Mouse (Mus musculus) cerebellum, adult 11-12 months (tissue): ENCODE data around the gene Scamp4.
A peak's percentile ranks its signal among the peaks of the same experiment; 100 is the strongest.

Experiments used
- DNase-seq: peaks from one replicate; pipeline ENCODE4 v3.0.0; 2022

The Scamp4 gene

DNA sequence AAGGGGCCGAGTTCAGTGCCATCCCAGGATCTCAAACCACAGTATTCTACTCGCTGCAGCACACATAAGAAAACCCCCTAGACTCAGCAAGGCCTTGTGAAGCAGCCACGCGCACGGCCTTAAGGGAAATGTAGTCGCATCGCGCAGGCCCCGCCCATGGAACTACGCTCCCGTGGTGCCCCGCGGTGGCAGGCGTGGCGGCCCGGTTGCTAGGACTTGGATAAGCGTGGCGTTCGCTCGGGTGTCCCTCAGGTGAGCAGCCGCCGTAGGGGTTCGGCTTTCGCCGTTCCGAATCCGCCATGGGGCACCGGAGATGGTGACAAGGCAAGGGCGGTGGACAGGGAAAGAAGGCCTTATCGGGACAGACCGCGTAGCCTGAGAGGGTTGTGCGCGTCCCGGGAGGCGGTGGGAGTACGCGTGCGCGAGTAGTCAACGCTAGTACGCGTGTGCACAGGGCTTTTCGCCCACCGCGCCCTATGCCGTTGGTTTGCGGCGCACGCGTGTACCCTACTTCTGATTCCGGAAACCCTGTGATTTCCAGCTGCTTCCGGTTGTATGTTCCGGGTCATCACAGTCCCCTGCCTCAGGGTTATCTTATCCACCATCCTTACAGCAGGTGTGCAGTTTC is at the start of gene Scamp4, which contains the start of gene Adat3:
Scamp4 (plus strand) TSS at position 175 of the 628 bp plus-strand sequence.
Adat3 (plus strand) TSS at position 183 of the 628 bp plus-strand sequence.
- DNase-seq, result peak; percentile 92

DNA sequence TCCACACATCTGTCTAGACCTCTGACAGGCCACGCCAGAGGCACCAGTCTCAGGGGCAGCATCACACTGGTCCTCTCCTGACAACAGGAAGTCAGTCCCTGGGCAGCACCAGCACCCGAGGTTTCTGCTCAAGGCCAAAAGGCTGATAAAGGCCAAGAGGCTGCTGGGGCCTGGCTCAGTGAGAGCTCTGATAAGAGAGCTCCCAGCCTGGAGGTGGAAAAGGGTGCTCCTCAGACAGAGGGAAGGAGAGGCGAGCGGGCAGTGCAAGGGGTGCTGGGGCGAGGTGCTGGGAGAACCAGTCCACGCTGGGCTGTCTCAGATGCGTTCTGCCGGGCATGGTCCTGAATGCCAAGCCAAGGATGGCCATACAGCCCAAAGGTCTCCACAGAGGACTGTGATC is 49.1 kb upstream of the Scamp4 start:
- no peak for DNase-seq

DNA sequence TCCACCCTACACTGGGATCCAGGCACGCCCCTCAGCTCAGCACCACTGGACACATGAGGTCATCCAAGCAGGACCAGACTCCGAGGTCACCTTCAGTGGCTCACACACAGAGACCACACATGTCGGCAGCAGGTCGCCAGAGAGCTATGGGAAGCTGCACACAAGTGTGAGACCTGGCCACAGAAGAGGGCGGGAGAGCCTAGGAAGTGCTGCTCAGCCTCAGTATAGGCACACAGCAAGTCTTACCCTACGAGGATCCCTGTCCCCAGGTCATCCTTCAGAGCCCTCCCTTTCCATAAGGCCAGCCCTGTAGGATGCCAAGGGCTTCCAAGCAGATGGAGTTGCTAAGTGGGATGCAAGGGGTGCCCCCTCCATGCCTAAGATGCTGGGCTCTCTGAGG is 48.7 kb upstream of the Scamp4 start:
- DNase-seq, result no peak

DNA sequence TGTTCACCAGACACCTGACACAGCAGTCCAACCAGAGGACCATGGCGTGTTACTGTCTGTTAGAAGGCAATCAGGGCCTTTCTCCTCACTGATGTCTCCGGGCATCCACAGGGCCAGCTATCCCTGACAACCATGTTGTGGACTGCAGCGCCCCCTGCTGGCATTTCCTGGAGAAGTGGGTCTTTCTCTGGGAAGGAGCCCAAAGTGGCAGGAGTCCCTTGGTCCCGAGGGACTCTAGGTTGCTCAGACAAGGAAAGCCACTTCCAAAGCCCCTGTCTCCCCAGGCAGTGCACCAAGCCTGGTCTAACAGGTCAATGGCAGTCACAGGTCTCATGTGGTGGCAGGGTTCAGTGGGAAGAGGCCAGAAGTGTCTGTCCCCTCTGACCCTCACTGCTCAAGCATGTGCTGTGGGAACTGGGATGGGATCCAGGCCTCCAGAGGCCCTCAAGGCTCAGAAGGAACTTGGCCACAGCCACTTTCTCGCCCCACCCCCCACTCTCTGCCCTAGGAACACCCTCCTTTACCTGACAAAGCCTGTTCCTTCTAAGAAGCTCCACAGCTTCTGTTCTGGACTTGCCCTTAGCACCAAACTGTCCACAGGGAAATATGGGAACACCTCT is 45.2 kb upstream of the Scamp4 start:
- DNase-seq, result peak; percentile 72

DNA sequence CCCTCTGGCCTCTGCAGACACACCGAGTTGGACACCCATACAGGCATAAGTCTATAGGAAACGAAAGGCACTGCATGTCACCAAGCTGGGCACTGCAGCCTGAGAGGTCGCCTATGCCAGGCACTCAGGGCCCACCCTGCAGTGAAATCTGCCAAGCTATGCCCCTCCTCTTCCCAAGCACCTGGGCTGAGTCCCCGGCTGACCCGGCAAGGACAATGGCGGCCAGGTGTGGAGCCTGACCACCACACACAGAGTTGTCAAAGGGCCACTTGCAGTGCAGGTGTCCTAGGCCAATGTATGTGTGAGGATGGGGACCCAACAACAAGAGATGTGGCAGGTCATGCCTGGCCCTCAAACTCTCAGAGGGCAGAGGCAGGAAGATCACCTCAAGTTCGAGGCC is 43.2 kb upstream of the Scamp4 start:
- peak; percentile 51 for DNase-seq

DNA sequence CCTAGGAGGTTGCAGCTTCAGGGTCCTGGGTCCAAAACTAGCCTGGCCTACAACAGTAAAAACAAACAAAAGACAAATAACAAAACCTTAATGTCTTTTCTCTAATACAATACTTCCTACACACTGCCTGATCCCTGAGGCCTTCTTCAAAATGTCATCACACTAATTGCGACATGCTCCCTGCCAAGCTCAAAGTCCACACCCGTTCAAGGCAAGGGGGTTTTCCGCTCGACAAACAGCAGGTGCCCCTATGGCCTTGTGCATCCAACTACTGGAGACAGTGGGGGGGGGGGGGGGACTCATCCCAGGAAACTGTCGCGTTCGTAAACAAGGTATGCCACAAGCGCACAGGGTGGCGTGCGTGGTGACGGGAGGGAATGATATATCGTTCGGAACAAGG is 42.1 kb upstream of the Scamp4 start:
- DNase-seq, result no peak

DNA sequence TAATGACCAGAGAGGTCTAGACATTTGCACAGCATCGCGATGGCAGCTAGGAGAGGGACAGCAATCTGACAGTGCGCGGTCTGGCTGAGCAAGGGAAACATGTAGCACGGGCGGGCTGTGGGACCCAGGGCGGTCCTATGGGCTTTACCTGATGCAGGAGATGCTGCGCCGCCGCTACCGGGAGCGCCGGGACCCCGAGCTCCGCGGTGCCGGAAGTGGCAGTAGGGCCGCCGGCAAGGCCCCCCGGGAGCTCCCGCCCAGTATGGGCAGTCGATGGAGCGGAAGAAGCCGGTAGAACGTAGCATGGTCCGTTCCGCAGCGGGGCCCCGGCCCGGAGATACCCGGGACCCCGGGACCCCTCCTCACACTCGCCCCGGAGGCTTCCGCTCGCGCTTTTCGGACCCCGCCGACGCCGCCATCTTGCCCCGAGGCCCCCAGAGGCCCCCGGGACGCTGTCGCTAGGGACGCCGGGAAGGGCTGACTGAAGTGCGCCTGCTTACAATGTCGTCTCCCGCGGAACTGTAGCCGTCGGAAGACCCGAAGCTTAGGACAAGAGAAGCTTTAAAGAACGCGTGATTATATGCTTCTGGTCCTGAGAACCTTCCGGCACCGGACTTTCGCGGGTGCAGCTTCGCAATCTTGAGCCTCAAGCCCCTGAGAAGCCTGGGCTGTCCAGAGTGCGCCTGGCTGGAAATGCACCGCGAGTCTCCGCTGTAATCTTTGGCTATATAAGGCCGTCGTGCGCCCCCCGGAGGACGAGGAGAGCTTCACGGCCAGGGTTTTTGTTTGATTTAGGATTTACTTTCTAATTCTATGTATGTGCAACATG is 41.3 kb upstream of the Scamp4 start, which contains the start of gene Rexo1:
Rexo1 (minus strand) TSS at position 445 of the 829 bp plus-strand sequence.
- peak; percentile 89 for DNase-seq

DNA sequence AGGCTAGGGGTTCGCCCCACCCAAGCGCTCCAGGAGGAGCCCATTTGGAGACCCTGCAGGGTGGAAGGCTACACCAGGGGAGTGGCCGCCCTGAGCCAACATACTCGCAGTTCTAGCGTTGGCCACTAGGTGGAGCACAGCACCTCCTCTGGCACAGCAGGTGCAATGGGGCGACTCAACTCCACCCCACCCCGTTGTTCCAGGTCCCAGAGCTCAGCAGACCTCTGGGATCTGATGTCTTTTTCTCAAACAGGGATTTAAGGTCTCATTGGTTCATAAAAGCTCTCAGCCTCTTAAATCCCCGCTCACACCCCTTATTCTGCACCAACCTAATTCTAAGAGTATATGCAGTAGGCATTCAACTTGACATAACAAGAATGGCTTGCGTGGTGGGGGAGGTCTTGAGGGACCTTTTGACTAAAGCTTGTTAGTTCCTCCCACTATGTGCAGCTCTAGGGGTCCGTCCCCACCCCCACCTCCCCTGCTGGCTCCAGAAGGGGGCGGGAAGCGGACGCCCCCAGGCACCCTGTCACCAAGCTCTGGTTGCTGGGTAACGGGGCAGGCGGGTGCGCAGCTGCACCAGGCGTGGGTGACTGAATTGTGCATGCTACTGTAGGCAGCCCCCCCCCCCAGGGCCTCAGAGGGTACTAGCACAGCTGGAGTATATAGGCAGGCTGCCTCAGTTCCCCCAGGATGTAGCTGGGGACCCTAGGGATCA is 36.1 kb upstream of the Scamp4 start:
- peak; percentile 84 for DNase-seq

DNA sequence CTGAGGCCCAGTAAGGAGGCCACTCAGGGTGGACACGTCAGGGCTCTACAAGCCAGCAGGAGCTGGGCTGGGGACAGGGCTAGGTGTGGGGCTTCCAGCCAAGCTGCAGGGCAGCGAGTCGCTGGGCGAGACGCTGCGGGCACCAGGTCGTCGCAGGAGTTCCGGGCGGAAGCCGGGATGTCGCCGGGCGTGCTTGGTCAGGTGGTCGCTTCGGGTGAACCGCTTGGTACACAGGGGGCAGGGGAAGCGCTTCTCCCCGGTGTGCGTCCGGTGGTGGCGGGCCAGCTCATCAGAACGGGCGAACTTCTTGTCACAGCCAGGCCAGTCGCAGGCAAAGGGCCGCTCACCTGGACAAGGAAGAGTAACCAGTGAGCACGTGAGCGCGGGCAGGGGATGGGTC is 33.8 kb upstream of the Scamp4 start:
- DNase-seq, result no peak

DNA sequence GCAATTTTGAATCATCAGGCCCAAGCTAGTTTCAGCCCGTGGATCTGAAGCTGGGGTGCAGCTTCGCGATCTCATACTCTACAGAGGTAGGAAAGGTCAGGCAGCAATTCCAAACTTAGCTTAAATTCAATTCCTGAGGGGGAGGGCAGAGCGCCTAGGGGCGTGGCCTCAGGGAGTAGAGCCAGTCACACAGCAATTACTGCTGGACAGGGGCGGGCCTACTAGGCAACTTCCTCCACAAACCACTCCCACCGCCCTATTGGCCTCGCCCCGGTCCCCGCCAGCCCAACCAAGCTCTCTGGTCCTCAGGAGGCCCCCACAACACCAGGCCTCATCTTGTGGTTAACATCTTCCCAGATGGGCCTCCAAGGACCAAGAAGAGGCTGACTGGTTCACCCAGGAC is 33.0 kb upstream of the Scamp4 start:
- no peak for DNase-seq

DNA sequence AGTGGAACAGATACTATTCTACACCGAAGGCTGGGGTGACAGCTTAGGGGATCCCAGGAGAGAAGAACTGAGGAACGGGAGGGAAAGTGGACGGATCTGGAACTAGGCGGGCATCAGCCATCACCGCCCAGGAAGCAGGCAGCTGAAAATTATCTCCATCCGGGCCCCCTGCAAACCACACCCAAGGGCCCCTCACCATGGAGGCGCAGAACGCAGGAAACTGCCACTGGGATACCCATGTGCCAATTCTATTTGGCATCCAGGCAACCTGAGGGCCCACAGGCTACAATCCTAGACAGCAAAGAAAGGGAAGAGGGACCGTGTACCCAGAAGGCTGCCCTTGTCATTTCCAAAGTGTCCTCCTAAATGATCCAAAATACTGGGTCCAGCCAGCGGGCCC is 32.3 kb upstream of the Scamp4 start:
- no peak for DNase-seq

DNA sequence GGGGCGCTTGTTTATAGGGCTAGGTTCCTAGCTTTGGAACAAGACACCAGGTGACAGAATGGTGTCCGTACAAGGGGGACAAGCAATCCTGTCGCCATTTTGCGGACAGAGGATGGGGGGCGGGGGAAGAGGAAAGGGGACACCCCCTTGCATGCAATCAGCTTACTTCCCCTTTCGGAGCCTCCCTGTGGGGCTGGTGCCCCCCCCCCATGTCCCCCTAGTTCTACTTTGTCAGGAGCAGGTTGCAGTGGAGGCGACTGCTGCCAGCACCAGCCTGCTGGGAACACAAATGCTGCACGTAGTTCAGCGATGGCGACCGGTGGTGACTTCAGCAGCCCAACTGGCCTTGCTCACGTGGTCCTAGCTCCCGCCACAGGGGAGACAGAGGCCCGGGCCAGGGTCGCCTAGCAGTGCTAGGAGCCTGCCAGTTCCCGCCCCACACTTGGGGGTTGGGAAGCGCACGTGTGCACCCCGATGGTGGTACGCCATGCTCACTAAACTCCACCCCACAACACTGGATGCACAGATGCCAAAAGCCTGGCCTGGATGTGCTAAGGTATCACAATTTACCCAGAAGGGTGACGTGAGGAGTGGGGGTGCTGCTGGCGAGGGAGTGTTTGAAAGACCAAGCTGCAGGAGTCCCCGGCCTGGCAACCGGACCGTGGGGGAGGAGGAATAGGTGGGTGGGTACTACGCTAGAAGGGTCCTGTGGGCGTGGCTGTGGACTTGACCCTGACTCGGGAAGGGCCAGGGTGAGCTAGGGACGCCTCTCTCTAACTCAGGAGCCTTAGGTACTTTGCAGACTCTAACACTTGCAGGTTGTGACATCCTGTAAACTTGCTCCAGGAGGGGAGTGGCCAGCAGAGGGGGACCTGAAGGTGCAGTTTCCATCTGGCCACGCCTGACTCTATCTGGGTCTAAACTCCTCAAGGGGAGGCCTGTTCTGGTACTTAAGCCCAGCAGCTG is 31.5 kb upstream of the Scamp4 start:
- peak; percentile 75 for DNase-seq

DNA sequence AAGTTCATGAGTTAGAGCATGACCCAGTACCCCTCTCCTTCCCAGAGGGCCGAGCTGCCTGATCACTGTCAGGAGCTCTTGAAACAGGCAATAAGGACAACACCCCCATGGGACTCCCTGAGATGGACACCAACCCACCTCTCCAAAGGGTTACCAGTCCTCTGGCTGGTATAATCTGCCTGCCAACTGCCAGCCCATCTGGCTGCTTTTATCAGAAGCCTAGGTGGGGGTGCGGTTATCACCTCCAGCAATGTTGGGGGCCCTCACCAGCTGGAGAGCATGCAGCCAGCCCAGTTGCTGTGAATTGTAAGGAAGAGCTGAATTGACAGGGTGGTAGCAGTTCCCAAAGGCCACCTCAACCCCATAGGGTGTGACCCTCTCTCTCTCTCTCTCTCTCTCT is 30.2 kb upstream of the Scamp4 start:
- no peak for DNase-seq

DNA sequence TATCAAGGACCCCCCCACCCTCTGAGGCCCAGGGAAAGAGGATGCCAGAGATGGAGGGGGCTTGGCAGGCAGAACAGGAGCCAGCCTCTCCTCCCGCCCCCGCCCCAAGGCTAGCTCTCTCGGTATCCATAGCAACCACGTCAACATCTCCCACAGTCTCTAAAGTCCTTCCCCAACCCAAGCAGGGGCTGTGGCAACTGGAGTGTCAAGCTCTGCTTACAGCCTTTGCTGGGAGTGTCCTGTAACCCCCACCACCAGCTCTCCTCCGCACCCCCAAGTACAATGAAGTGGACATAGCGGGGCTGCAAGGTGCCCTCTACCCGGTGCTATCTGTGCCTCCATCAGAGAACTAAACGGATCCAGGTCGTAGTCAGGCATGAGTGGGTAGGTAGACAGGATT is 28.7 kb upstream of the Scamp4 start:
- no peak for DNase-seq

DNA sequence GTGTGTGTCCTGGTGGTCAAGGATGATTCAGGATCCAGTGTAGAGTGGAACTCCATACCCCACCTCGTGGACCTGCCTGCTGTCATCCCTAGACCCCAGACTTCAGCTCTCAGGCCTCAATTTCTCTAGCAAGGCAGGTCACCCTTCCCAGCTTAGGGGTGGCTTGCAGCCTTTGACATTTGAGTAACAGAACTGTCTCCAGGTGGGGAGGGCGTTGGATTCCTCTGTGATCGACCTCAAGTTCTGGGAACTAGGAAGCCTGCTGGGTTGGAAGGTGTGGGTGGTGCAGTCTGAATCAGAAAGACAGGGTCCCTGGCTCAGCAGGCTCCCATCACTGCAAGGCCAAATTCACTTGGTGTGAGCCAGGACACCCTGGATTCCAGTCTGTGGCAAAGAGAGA is 27.8 kb upstream of the Scamp4 start:
- no peak for DNase-seq

DNA sequence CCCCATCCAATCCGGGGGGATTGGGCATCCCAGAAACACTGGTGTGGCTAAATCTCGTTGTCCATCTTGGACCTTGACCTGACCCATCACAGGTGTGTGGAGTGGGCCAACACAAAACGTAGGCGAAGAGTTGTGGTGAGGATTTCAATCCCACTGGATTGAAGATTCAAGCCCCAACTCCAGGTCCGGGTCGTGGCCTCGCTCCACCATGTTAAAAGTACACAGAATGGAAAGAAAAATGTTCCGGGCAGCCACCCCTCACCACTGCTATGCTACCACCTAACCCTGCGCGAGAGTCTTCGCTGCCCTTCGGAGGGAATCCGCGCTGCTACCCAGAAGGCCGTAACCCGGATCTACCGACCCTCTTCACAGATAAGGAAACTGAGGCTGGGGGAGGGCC is 26.7 kb upstream of the Scamp4 start:
- peak; percentile 41 for DNase-seq

DNA sequence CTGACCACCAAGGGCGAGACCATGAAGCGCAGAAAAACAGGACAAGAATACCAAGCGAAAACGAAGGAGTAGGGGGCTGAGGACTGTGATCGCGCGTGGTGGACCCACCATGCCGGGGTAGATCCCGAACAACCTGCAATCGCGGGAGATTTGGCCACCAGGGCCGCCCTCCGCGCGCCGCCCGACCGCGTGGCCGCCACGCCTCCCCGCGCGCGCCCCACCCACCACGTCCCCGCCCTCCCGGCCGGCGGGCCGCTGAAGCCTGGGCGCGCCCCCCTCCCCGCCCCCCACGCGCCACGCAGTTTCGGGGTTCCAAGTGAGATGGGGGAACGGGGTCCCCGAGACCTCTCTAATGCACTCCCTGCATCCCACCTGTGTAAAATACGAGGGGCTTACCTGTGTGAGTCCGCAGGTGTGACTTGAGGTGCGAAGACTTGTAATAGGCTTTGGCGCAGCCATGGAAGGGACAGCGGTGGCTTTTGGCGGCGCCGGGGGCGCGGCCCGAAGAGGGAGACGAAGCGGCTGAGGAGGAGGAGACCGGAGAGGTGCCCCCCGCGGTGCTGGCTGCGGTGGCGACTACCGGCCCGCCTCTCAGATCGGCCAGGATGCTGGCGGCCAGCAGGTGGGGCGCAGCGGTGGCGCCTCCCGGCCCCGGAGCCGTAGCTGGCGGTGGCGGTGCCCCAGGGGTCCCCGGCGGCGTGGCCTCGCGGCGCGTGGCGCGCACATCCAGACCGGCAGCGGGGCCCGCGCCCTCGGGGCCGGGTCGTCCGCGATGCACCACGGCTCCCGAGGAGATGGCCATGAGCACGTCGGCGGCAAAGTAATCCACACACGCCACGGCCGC is 26.1 kb upstream of the Scamp4 start:
- peak; percentile 80 for DNase-seq

DNA sequence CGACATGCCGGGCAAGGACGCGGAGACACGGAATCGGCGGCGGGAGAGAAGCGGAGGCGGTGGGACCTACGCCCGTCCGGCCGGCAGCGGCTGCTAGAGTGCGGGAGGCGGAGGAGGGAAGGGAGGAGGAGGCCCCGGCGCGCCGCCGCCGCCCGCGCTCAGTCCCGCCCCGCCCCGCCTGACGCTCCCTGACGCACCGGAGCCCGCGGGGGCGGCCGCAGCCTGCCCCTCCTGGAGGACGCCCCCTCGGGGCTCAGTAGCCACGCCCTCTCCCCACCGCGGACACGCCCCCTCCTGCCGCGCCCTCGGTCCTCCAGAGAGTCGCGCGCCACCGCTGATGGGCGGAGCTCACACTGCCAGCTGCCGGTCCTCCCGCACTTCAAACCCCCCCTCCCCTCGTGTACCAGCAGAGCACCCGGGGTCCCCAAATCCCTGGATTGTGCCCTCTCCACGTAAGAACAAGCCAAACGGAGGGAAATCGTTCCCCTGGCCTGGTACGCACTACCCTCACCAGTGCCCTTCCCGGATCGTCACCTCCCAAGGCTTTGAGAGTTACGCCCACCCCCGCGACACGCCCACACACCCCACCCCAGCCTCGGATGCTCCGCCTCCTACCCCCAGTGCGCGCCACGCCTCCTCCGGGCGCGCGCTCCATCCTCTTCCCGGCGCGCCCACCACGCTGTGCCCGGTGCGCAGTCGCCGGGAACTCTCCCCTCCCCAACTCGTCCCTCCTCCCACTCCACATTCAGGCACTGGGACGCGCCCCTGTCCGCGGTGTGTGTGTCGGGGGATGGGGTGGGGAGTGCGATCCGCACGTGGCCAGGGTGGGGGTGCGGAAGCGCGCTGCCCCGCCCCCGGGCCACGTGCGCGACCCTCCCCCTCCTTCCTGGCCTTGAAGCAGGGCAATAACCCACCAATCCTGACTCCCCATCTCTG is 25.2 kb upstream of the Scamp4 start, which contains the start of gene Klf16:
Klf16 (minus strand) TSS at position 127 of the 936 bp plus-strand sequence.
- peak; percentile 92 for DNase-seq

DNA sequence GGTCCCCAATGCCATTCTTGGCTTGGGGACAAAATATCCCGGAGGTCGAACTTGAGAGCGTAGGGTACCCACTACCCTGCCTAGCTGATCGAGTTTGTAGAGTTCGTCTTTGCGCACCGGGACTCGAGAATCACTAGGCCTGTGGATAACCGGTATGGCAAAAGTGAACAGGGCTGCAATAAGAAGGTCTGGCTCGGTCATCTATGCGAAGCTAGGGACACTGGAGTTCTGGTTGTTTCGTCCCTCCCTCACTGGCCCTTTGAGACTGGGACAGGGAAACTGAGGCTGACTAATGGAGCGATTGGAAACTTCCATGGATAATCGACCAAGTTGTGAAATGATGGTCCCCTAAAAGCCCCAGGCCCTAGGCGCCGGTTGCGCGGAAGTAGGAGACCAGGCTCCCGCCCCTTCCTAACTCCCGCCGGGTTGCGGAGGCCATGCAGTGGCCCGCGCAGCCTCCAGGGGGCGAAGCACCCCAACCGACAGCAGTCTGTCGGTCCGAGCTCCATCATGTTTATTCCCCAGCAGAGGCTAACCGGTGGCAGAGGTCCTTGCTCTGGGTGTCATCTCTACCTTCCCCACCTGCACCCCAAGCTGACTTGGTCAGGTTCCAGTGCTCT is 24.4 kb upstream of the Scamp4 start:
- peak; percentile 81 for DNase-seq
